Mouse (Mus musculus) forebrain, embryonic 16.5 days (tissue): ENCODE measurements around the gene Lcmt1. TPM values are rescaled to one million over a fixed set of nuclear protein-coding genes. Genes with fewer than 3 reads are reported as not detected.

Source experiments
- polyA plus RNA-seq: library from polyadenylated mRNA; unstranded; fragments of >200 nt; fragmentation: Nextera tagmentation; extraction: Ambion mirVana; gene quantifications from 2 replicates; pipeline ENCODE4 v1.2.1, GENCODE M21; 2015

The Lcmt1 gene
- polyA plus RNA-seq, 1 experiment from 2014 or later = 105 TPM

Other genes with a start within 250 kb of the Lcmt1 start
- 35.8 and 37.3 TPM in 2 replicates for gene Tnrc6a, start 245.9 kb upstream of the Lcmt1 start, polyA plus RNA-seq
- gene Slc5a11, start 155.0 kb upstream of the Lcmt1 start, polyA plus RNA-seq = 0.30 and 0.75 TPM in 2 replicates
- gene Arhgap17, start 131 bp downstream of the Lcmt1 start, polyA plus RNA-seq = 9.5 and 9.8 TPM in 2 replicates
- not detected in 2 replicates for gene Aqp8, start 92.5 kb downstream of the Lcmt1 start, polyA plus RNA-seq
- 10.0 and 12.8 TPM in 2 replicates for gene Zkscan2, start 130.7 kb downstream of the Lcmt1 start, polyA plus RNA-seq